Mouse (Mus musculus) megakaryocyte, embryonic 14.5 days (primary cell): ENCODE results near the gene Sult3a1.

Experiments
- FLI1 ChIP-seq: IDR thresholded peaks from 2 replicates; pipeline ENCODE4 v1.6.1; 2012; ENCODE audit warnings: low read length, inconsistent platforms, mixed read lengths
- GATA1 ChIP-seq: IDR thresholded peaks from 3 replicates; pipeline ENCODE4 v1.6.1; 2012; ENCODE audit warnings: mixed read lengths, low read length, inconsistent platforms, borderline replicate concordance

DNA sequence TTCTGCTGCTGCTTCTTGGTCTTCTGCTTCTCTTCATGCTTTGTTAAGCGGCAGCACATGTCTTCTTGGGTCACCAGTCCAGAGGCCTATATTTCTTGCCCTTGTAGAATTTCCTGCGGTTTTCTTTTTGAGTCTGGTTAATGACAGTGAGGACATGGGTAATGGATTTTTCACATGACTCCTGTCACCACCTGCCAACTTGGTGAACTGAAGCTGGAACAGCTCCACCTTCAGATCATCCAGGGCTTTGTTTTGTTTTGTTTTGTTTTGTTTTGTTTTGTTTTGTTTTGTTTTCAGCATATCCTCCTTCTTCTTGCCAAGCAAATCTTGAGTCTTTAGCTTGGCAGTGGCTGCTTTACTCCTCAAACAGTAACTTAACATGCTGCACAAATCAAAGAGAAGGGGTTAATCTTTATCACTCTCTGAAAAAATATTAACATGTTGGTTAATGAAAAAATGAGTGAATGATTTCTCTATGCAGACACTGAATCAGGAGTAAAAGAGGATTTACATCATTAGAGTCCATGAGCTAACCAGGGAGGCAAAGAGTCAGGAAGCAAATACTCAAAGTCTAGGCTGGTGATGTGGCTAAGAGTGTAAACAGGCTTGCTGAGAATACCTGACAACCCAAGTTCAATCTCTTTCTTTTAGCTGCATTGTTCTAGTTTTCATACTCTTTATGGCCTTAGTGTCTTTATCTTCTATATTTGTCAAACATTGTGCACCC, 15.3 kb downstream of the Sult3a1 start:
- TF ChIP-seq GATA1 (no peak), FLI1 (no peak)
